Mouse (Mus musculus) stomach, embryonic 16.5 days (tissue): ENCODE measurements around the gene Dennd2c. TPM values are rescaled to one million over a fixed set of nuclear protein-coding genes. Genes with fewer than 3 reads are reported as not detected.
A peak's percentile ranks its signal among the peaks of the same experiment; 100 is the strongest.
"Not testable (repeated sequence)": the region's sequence is repeated elsewhere in the genome, so short reads cannot be mapped to it uniquely, and the experiment has no call there.

ENCODE experiments used
- ATAC-seq: fragments of 200-750 bp; cut with Nextera tagmentation; 2 replicates; pipeline ENCODE4 v1.8.0; 2017; ENCODE audit warnings: moderate number of reproducible peaks, moderate TSS enrichment; ENCODE audit not compliant: insufficient read depth, low FRiP score
- H3K27ac ChIP-seq: fragments of 300-500 bp; sonication (generic); 2 replicates; pipeline ENCODE4 v1.5.1; 2014; ENCODE audit warnings: low read length
- H3K27me3 ChIP-seq: fragments of 300-500 bp; sonication (generic); 2 replicates; pipeline ENCODE4 v1.6.1; 2014; ENCODE audit warnings: low read length, control low read depth, mixed read lengths; ENCODE audit not compliant: control insufficient read depth, insufficient read depth
- H3K36me3 ChIP-seq: fragments of 300-500 bp; sonication (generic); 2 replicates; pipeline ENCODE4 v1.6.1; 2014; ENCODE audit warnings: low read length; ENCODE audit not compliant: control insufficient read depth, insufficient read depth
- H3K4me1 ChIP-seq: fragments of 300-500 bp; sonication (generic); 2 replicates; pipeline ENCODE4 v1.6.1; 2014; ENCODE audit warnings: low read length, control low read depth, mixed read lengths; ENCODE audit not compliant: control insufficient read depth, insufficient read depth
- H3K4me2 ChIP-seq: fragments of 300-500 bp; sonication (generic); 2 replicates; pipeline ENCODE4 v1.6.1; 2014; ENCODE audit warnings: low read depth, low read length, mixed read lengths
- H3K4me3 ChIP-seq: fragments of 300-500 bp; sonication (generic); replicated peaks from 2 replicates; pipeline ENCODE4 v1.5.1; 2014; ENCODE audit warnings: mild to moderate bottlenecking, low read length
- H3K9ac ChIP-seq: fragments of 300-500 bp; sonication (generic); 2 replicates; pipeline ENCODE4 v1.6.1; 2014; ENCODE audit warnings: low read length
- H3K9me3 ChIP-seq: fragments of 300-500 bp; sonication (generic); replicated peaks from 2 replicates; pipeline ENCODE4 v1.6.1; 2016; ENCODE audit warnings: low read length, control low read depth; ENCODE audit not compliant: control insufficient read depth
- WGBS: fragments of 180-500 bp; shearing (Covaris S2); extraction: QIAGEN DNeasy Blood & Tissue Kit; methylation state at CpG from one replicate; pipeline ENCODE4 v1.1.7; 2014; 5-methylcytosine and 5-hydroxymethylcytosine counted together
- polyA plus RNA-seq: library from polyadenylated mRNA; unstranded; fragments of >200 nt; fragmentation: Nextera tagmentation; extraction: Ambion mirVana; gene quantifications from 2 replicates; pipeline ENCODE4 v1.2.1, GENCODE M21; 2015

The Dennd2c gene
- polyA plus RNA-seq, 1 experiment from 2014 or later = 9.9 TPM

- WGBS = under 1% methylated on average over 56 of the region's 56 CpGs
- ATAC-seq = peak; percentile 95
- peaks cover 13% of the 10 kb centered on the region for H3K4me1 ChIP-seq
- H3K4me3 ChIP-seq = peak within 1 kb of the TSS; percentile 76
- peak within 1 kb of the TSS; percentile 68 for H3K27ac ChIP-seq
- H3K9ac ChIP-seq = peak within 1 kb of the TSS; percentile 86
- no peaks in the 10 kb centered on the region for H3K27me3 ChIP-seq
- H3K9me3 ChIP-seq = no peaks in the 10 kb centered on the region
- H3K36me3 ChIP-seq = peaks cover 6% of the 10 kb centered on the region; the same call in 1 of the 2 replicates
- peak within 1 kb of the TSS; percentile 63 for H3K4me2 ChIP-seq
Observed at GRCm38 (mm10) chr3:103171505-103172267, 69.3 kb downstream of the Dennd2c start, which contains the start of gene Bcas2. Gene Bcas2, plus strand, starts transcription at chr3:103171655.

- ATAC-seq = no peak
- H3K4me2 ChIP-seq = peak overlapping the region; percentile 63
- peaks cover 13% of the 10 kb centered on the region for H3K4me1 ChIP-seq
- H3K4me3 ChIP-seq = peak overlapping the region; percentile 76
- WGBS = 23% methylated on average over 5 of the region's 5 CpGs
- 0 out of 2 replicates have a peak overlapping the region, but pooled peaks have one; percentile 12 for H3K27ac ChIP-seq
- H3K27me3 ChIP-seq = no peaks in the 10 kb centered on the region
- peak overlapping the region; percentile 86 for H3K9ac ChIP-seq
- no peaks in the 10 kb centered on the region for H3K9me3 ChIP-seq
- H3K36me3 ChIP-seq = peaks cover 9% of the 10 kb centered on the region; the same call in 1 of the 2 replicates
Observed at GRCm38 (mm10) chr3:103172615-103173014, 70.2 kb downstream of the Dennd2c start.

GRCm38 (mm10) chr3:103176740-103177139, 74.3 kb downstream of the Dennd2c start:
- no peak overlapping the region for H3K4me3 ChIP-seq
- H3K9ac ChIP-seq = no peak overlapping the region
- 84% methylated on average over 4 of the region's 4 CpGs for WGBS
- no peak overlapping the region for H3K4me2 ChIP-seq
- H3K27ac ChIP-seq = no peak overlapping the region
- peaks cover 8% of the 10 kb centered on the region for H3K4me1 ChIP-seq
- no peak for ATAC-seq
- H3K9me3 ChIP-seq = no peaks in the 10 kb centered on the region
- H3K36me3 ChIP-seq = peaks cover 9% of the 10 kb centered on the region; the same call in 1 of the 2 replicates
- no peaks in the 10 kb centered on the region for H3K27me3 ChIP-seq

GRCm38 (mm10) chr3:103179527-103179926, 77.1 kb downstream of the Dennd2c start:
- no peak overlapping the region for H3K27ac ChIP-seq
- peaks cover 9% of the 10 kb centered on the region; the same call in 1 of the 2 replicates for H3K36me3 ChIP-seq
- H3K4me2 ChIP-seq = no peak overlapping the region
- WGBS = 89% methylated on average over 9 of the region's 9 CpGs
- no peaks in the 10 kb centered on the region for H3K4me1 ChIP-seq
- no peaks in the 10 kb centered on the region for H3K9me3 ChIP-seq
- no peak overlapping the region for H3K9ac ChIP-seq
- no peaks in the 10 kb centered on the region for H3K27me3 ChIP-seq
- no peak overlapping the region for H3K4me3 ChIP-seq
- ATAC-seq = no peak

GRCm38 (mm10) chr3:103181171-103181570, 78.8 kb downstream of the Dennd2c start:
- H3K4me3 ChIP-seq = no peak overlapping the region
- H3K4me2 ChIP-seq = no peak overlapping the region
- no peaks in the 10 kb centered on the region for H3K9me3 ChIP-seq
- no peaks in the 10 kb centered on the region for H3K27me3 ChIP-seq
- H3K9ac ChIP-seq = no peak overlapping the region
- ATAC-seq = no peak
- H3K36me3 ChIP-seq = 0 out of 2 replicates have a peak, but pooled peaks cover 6% of the 10 kb centered on the region
- no peak overlapping the region for H3K27ac ChIP-seq
- H3K4me1 ChIP-seq = no peaks in the 10 kb centered on the region
- WGBS = 42% methylated on average over 4 of the region's 4 CpGs

GRCm38 (mm10) chr3:103182821-103183220, 80.4 kb downstream of the Dennd2c start:
- no peaks in the 10 kb centered on the region for H3K36me3 ChIP-seq
- no peaks in the 10 kb centered on the region for H3K4me1 ChIP-seq
- no peaks in the 10 kb centered on the region for H3K9me3 ChIP-seq
- no peak overlapping the region for H3K4me3 ChIP-seq
- no peak for ATAC-seq
- no peaks in the 10 kb centered on the region for H3K27me3 ChIP-seq
- no peak overlapping the region for H3K9ac ChIP-seq
- no peak overlapping the region for H3K27ac ChIP-seq
- no peak overlapping the region for H3K4me2 ChIP-seq
- WGBS = 79% methylated on average over 14 of the region's 14 CpGs

- H3K9me3 ChIP-seq, ATAC-seq, H3K4me2 ChIP-seq, H3K4me3 ChIP-seq, H3K27ac ChIP-seq, H3K4me1 ChIP-seq, H3K27me3 ChIP-seq, H3K9ac ChIP-seq, H3K36me3 ChIP-seq: not testable (repeated sequence)
Observed at GRCm38 (mm10) chr3:103184467-103184866, 82.1 kb downstream of the Dennd2c start.

- Histone ChIP-seq H3K27ac (no peak overlapping the region), H3K36me3 (no peaks in the 10 kb centered on the region), H3K27me3 (no peaks in the 10 kb centered on the region), H3K4me3 (no peak overlapping the region), H3K4me1 (no peaks in the 10 kb centered on the region), H3K4me2 (no peak overlapping the region), H3K9ac (no peak overlapping the region), H3K9me3 (0 out of 2 replicates have a peak, but pooled peaks cover 6% of the 10 kb centered on the region)
- ATAC-seq = no peak
- WGBS = 75% methylated on average over 5 of the region's 5 CpGs
Observed at GRCm38 (mm10) chr3:103188451-103188850, 86.0 kb downstream of the Dennd2c start.

GRCm38 (mm10) chr3:103188856-103189255, 86.5 kb downstream of the Dennd2c start:
- Histone ChIP-seq H3K36me3 (no peaks in the 10 kb centered on the region), H3K4me1 (no peaks in the 10 kb centered on the region), H3K4me2 (no peak overlapping the region), H3K9me3 (0 out of 2 replicates have a peak, but pooled peaks cover 10% of the 10 kb centered on the region), H3K27me3 (no peaks in the 10 kb centered on the region), H3K27ac (no peak overlapping the region), H3K9ac (no peak overlapping the region), H3K4me3 (no peak overlapping the region)
- ATAC-seq = no peak
- whole genome bisulfite sequencing = 86% methylated on average over 2 of the region's 2 CpGs
